17 mouse cellular contexts compared by ENCODE assay signal in genomic region chr3:124067538-124067937, GRCm38 (mm10).
"Had no signal": no experiment of that assay in that cellular context is flagged by ENCODE, and none has a peak within 500 bp of the region (broad histone marks: within the 10 kb centered on the region; RNA-seq: fewer than 3 reads in every experiment).

No protein-coding gene starts in this region.

- H3K27ac ChIP-seq: kidney, postnatal 0 days; layer of hippocampus, adult 2 months; limb, embryonic 12.5 days; liver, embryonic 13.5 days; lung, embryonic 15.5 days; macrophage; neural tube, embryonic 12.5 days; stomach, embryonic 15.5 days had no signal

- H3K27me3 ChIP-seq: limb, embryonic 12.5 days; liver, embryonic 13.5 days; lung, embryonic 15.5 days; megakaryocyte, embryonic 14.5 days; neural tube, embryonic 12.5 days; stomach, embryonic 15.5 days had no signal

- H3K4me1 ChIP-seq: limb, embryonic 12.5 days; liver, embryonic 13.5 days; lung, embryonic 15.5 days; megakaryocyte, embryonic 14.5 days; neural tube, embryonic 12.5 days; stomach, embryonic 15.5 days had no signal

- H3K9ac ChIP-seq: limb, embryonic 12.5 days; liver, embryonic 13.5 days; liver, postnatal 0 days; lung, embryonic 15.5 days; neural tube, embryonic 12.5 days; stomach, embryonic 15.5 days had no signal

- H3K9me3 ChIP-seq: limb, embryonic 12.5 days; liver, embryonic 13.5 days; lung, embryonic 15.5 days; megakaryocyte, embryonic 14.5 days; neural tube, embryonic 12.5 days; stomach, embryonic 15.5 days had no signal

- H3K4me2 ChIP-seq: limb, embryonic 12.5 days; liver, embryonic 13.5 days; lung, embryonic 15.5 days; neural tube, embryonic 12.5 days; stomach, embryonic 15.5 days had no signal

- H3K4me3 ChIP-seq: layer of hippocampus, adult 2 months; limb, embryonic 12.5 days; liver, embryonic 13.5 days; lung, embryonic 15.5 days; megakaryocyte, embryonic 14.5 days; neural tube, embryonic 12.5 days; stomach, embryonic 15.5 days had no signal

- DNase-seq: kidney, adult 8-10 months; kidney, postnatal 4 days; liver; liver, embryonic 13.5 days; liver, postnatal 0 days; lung, postnatal 14 days; right cerebral cortex, postnatal 14 days; thymus, adult 2 months; thymus, postnatal 36 days had no signal

- H3K36me3 ChIP-seq: limb, embryonic 12.5 days; liver, embryonic 13.5 days; lung, embryonic 15.5 days; neural tube, embryonic 12.5 days; stomach, embryonic 15.5 days had no signal

- ATAC-seq: liver, postnatal 0 days had no signal
